Mouse (Mus musculus): ENCODE measurements around the gene Krtap17-1. TPM values are rescaled to one million over a fixed set of nuclear protein-coding genes. Genes with fewer than 3 reads are reported as not detected.

Gene Krtap17-1
- polyA plus RNA-seq (2014; fragmentation: Nextera tagmentation; extraction: Ambion mirVana), result not detected in 2 replicates

DNA sequence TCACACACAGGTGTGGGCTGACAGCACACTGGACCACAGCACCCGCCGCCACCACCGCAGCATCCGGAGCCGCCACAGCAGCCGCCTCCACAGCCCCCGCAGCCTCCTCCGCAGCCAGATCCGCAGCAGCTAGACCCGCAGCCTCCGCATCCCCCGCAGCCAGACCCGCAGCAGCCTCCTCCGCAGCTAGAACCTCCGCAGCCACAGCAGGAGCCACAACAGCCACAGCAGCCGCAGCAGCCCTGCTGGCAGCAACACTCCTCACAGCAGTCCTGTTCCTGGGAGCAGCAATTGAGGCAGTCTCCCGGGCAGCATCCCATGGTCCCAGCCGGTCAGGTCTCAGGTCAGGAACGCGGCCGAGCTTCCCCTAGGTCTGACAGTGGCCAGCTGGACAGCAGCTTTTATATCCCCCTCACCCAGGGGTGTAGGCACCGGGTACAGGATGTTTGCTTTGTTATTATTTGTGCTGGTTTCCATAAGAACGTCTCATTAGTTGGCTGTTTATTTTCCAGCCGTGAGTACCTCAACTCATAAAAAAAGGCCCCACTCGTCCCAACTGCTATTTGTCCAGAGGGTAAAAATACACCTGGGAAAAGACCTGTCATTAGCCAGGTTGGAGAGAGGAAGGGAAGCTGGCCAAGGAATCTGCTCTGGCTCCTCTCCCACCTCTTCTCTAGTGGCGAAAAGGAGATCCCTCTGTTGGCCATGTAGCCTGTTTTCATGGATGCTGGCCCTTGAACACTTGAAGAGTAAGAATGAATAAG is at the start of gene Krtap17-1:
Gene Krtap17-1, minus strand, starts transcription at position 375 of the 764 bp plus-strand sequence.
- Histone ChIP-seq H3K27me3 (ENCODE audit: control insufficient read depth, insufficient read depth, low read length) (peaks cover 19% of the 10 kb centered on the region), H3K4me1 (ENCODE audit: control insufficient read depth, insufficient read depth, low read length) (no peaks in the 10 kb centered on the region), H3K27ac (ENCODE audit: low read depth, low read length) (no peak within 1 kb of the TSS), H3K4me2 (peak within 1 kb of the TSS; percentile 29; the same call in 1 of the 2 replicates), H3K9me3 (replicated peaks; ENCODE audit: control insufficient read depth, low read length) (no peaks in the 10 kb centered on the region), H3K36me3 (ENCODE audit: control insufficient read depth, insufficient read depth, low read length) (no peaks in the 10 kb centered on the region), H3K9ac (ENCODE audit: low read depth, low read length) (no peak within 1 kb of the TSS), H3K4me3 (ENCODE audit: low read depth, low read length) (no peak within 1 kb of the TSS)
- 23% methylated on average over 26 of the region's 26 CpGs for WGBS (ENCODE audit: insufficient replicate concordance)
- no peak for ATAC-seq (replicated peaks; ENCODE audit: insufficient number of reproducible peaks, low FRiP score, low TSS enrichment)

DNA sequence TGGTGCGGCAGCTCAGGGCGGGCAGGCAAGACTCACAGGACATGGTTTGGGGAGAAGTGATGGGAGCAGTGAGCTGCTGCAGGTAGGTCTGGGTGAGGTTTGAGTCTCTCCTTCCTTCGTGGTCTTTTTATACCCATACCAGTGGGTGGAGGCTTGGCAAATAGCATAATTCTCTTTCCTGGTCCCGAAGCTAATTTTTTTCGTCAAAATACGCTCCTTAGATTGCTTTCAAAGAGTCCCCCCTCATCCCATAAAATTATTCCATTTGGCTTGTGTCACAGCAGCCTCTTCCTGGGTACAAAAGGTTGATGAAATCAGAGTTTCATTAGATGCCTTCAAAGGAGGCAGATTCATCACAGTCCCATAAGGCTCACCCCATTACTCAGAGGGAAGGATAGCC is 47.7 kb upstream of the Krtap17-1 start, which contains the start of gene Krt34:
Gene Krt34, minus strand, starts transcription at position 101 of the 400 bp plus-strand sequence.
- Histone ChIP-seq H3K36me3 (ENCODE audit: control insufficient read depth, insufficient read depth, low read length) (no peaks in the 10 kb centered on the region), H3K4me2 (no peak within 1 kb of the TSS), H3K9me3 (replicated peaks; ENCODE audit: control insufficient read depth, low read length) (no peaks in the 10 kb centered on the region), H3K27ac (ENCODE audit: low read depth, low read length) (no peak within 1 kb of the TSS), H3K27me3 (ENCODE audit: control insufficient read depth, insufficient read depth, low read length) (no peaks in the 10 kb centered on the region), H3K4me1 (ENCODE audit: control insufficient read depth, insufficient read depth, low read length) (no peaks in the 10 kb centered on the region), H3K9ac (ENCODE audit: low read depth, low read length) (no peak within 1 kb of the TSS), H3K4me3 (ENCODE audit: low read depth, low read length) (no peak within 1 kb of the TSS)
- no peak for ATAC-seq (replicated peaks; ENCODE audit: insufficient number of reproducible peaks, low FRiP score, low TSS enrichment)
- 88% methylated on average over 6 of the region's 6 CpGs for WGBS (ENCODE audit: insufficient replicate concordance)

DNA sequence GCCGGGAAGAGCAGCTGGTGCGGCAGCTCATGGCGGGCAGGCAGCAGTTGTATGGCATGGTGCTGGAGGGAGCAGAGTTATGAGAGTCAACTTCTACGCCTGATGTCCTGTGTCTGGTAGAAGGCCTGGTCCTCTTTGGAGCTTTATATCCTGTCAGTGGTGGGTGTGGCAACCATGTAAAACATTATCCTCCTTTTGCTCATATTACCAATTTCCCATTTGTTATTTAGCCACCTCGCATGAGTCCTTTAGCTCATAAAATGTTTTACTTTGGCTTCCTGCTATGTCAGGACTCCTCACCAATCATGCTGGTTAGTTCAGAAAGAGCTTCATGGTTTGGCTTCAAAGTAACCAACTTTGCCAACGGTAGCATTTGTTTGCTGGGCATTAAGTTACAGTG is 36.0 kb upstream of the Krtap17-1 start, which contains the start of gene Krt33b:
Gene Krt33b, minus strand, starts transcription at position 101 of the 400 bp plus-strand sequence.
- Histone ChIP-seq H3K36me3 (ENCODE audit: control insufficient read depth, insufficient read depth, low read length) (no peaks in the 10 kb centered on the region), H3K4me2 (no peak within 1 kb of the TSS), H3K27ac (ENCODE audit: low read depth, low read length) (no peak within 1 kb of the TSS), H3K4me1 (ENCODE audit: control insufficient read depth, insufficient read depth, low read length) (no peaks in the 10 kb centered on the region), H3K27me3 (ENCODE audit: control insufficient read depth, insufficient read depth, low read length) (no peaks in the 10 kb centered on the region), H3K9ac (ENCODE audit: low read depth, low read length) (no peak within 1 kb of the TSS), H3K9me3 (replicated peaks; ENCODE audit: control insufficient read depth, low read length) (no peaks in the 10 kb centered on the region), H3K4me3 (ENCODE audit: low read depth, low read length) (no peak within 1 kb of the TSS)
- 72% methylated on average over 6 of the region's 6 CpGs for WGBS (ENCODE audit: insufficient replicate concordance)
- no peak for ATAC-seq (replicated peaks; ENCODE audit: insufficient number of reproducible peaks, low FRiP score, low TSS enrichment)

DNA sequence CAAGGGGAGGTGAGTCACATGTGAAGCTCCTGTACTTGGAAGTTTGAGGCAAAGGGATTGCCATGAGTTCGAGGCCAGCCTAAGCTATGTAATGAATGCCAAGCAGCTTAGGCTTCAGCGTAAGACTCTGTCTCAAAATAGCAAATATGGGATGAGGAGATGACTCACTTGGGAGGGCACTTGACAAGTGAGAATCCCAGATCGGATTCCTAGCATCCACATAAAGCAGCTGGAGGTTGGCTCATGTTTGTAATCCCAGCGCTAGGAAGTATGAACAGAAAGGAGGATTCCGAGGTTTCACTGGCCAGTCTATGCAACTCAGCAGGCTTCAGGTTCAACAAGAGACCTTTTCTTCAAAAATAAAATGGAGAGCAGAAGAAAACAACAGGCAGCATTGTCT is 27.6 kb upstream of the Krtap17-1 start:
- ATAC-seq (replicated peaks; ENCODE audit: insufficient number of reproducible peaks, low FRiP score, low TSS enrichment), result no peak
- Histone ChIP-seq H3K27me3 (ENCODE audit: control insufficient read depth, insufficient read depth, low read length) (no peaks in the 10 kb centered on the region), H3K4me3 (ENCODE audit: low read depth, low read length) (no peak overlapping the region), H3K9me3 (replicated peaks; ENCODE audit: control insufficient read depth, low read length) (no peaks in the 10 kb centered on the region), H3K9ac (ENCODE audit: low read depth, low read length) (no peak overlapping the region), H3K27ac (ENCODE audit: low read depth, low read length) (no peak overlapping the region), H3K4me2 (no peak overlapping the region), H3K36me3 (ENCODE audit: control insufficient read depth, insufficient read depth, low read length) (no peaks in the 10 kb centered on the region), H3K4me1 (ENCODE audit: control insufficient read depth, insufficient read depth, low read length) (no peaks in the 10 kb centered on the region)
- WGBS (ENCODE audit: insufficient replicate concordance), result 51% methylated on average over 5 of the region's 5 CpGs

DNA sequence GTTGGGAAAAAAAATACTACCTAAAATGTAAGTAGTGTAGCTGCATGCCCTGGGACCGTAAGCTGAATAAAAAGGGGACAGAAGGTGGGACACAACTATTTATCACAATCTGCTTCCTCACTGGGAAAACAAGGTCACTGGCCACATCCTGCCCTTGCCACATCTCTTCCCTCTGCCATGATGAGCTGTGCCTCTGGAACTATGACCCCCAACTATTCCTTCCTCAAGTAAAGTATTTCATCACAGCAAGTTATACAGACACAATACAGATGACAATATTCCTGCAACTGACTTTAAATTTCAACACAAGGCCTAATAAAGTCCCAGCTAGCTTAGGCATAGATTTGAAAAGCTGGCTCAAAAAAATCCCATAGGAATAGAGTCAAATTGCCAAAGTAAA is 25.7 kb upstream of the Krtap17-1 start:
- Histone ChIP-seq H3K36me3 (ENCODE audit: control insufficient read depth, insufficient read depth, low read length) (no peaks in the 10 kb centered on the region), H3K9me3 (replicated peaks; ENCODE audit: control insufficient read depth, low read length) (no peaks in the 10 kb centered on the region), H3K9ac (ENCODE audit: low read depth, low read length) (no peak overlapping the region), H3K4me3 (ENCODE audit: low read depth, low read length) (no peak overlapping the region), H3K4me1 (ENCODE audit: control insufficient read depth, insufficient read depth, low read length) (no peaks in the 10 kb centered on the region), H3K4me2 (no peak overlapping the region), H3K27me3 (ENCODE audit: control insufficient read depth, insufficient read depth, low read length) (no peaks in the 10 kb centered on the region), H3K27ac (ENCODE audit: low read depth, low read length) (no peak overlapping the region)
- ATAC-seq (replicated peaks; ENCODE audit: insufficient number of reproducible peaks, low FRiP score, low TSS enrichment), result no peak
- 93% methylated on average over 1 of the region's 1 CpGs for WGBS (ENCODE audit: insufficient replicate concordance)

DNA sequence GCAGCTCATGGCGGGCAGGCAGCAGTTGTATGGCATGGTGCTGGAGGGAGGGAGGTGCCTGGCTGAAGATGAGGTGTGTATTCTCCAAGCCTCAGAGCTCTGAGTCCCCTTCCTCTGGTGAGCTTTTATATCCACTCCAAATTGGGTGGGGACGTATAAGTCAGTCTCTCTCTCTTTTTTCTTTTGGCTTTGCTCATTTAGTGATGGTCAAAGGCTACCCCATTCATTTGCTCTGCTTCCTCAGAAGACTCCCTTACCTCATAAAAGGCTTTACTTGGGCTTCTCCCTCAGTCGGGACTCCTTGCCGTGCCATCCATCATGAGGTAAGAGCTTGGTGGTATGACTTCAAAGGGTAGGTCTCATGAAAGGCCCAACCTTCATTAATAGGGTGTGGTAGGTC is 22.3 kb upstream of the Krtap17-1 start, which contains the start of gene Krt33a:
Gene Krt33a, minus strand, starts transcription at position 101 of the 400 bp plus-strand sequence.
- no peaks in the 10 kb centered on the region for H3K9me3 ChIP-seq (replicated peaks; ENCODE audit: control insufficient read depth, low read length)
- no peaks in the 10 kb centered on the region for H3K4me1 ChIP-seq (ENCODE audit: control insufficient read depth, insufficient read depth, low read length)
- no peak within 1 kb of the TSS for H3K9ac ChIP-seq (ENCODE audit: low read depth, low read length)
- no peak within 1 kb of the TSS for H3K27ac ChIP-seq (ENCODE audit: low read depth, low read length)
- H3K27me3 ChIP-seq (ENCODE audit: control insufficient read depth, insufficient read depth, low read length), result no peaks in the 10 kb centered on the region
- H3K36me3 ChIP-seq (ENCODE audit: control insufficient read depth, insufficient read depth, low read length), result no peaks in the 10 kb centered on the region
- ATAC-seq (replicated peaks; ENCODE audit: insufficient number of reproducible peaks, low FRiP score, low TSS enrichment), result no peak
- 75% methylated on average over 4 of the region's 4 CpGs for WGBS (ENCODE audit: insufficient replicate concordance)
- H3K4me3 ChIP-seq (ENCODE audit: low read depth, low read length), result no peak within 1 kb of the TSS
- no peak within 1 kb of the TSS for H3K4me2 ChIP-seq

DNA sequence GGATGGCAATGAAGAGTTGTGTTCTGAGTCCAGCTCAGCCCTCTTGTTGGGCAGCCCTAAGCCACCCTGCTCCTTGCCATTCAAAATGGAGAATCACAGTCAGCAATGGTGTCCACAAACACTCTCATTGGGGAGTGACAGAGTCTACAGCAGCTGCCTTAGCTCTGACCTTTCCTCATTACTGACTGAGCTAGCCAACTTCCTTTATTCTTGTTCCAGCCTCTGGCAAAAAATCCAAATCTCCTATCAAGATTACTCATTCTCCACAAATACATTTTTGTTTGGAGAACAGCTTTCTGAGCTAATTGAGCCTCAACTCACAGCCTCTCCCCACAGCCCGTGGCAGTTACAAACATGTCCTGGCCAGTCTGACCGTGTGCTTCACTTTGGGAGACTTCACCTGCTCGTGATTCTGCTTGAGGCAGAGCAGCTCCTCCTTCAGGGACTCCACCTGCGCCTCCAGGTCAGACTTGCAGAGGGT is 19.9 kb upstream of the Krtap17-1 start:
- Histone ChIP-seq H3K4me3 (ENCODE audit: low read depth, low read length) (no peak overlapping the region), H3K27me3 (ENCODE audit: control insufficient read depth, insufficient read depth, low read length) (no peaks in the 10 kb centered on the region; the same call in 1 of the 2 replicates), H3K36me3 (ENCODE audit: control insufficient read depth, insufficient read depth, low read length) (no peaks in the 10 kb centered on the region), H3K4me2 (no peak overlapping the region), H3K27ac (ENCODE audit: low read depth, low read length) (no peak overlapping the region), H3K9ac (ENCODE audit: low read depth, low read length) (no peak overlapping the region), H3K4me1 (ENCODE audit: control insufficient read depth, insufficient read depth, low read length) (no peaks in the 10 kb centered on the region), H3K9me3 (replicated peaks; ENCODE audit: control insufficient read depth, low read length) (no peaks in the 10 kb centered on the region)
- no peak for ATAC-seq (replicated peaks; ENCODE audit: insufficient number of reproducible peaks, low FRiP score, low TSS enrichment)
- 73% methylated on average over 4 of the region's 4 CpGs for WGBS (ENCODE audit: insufficient replicate concordance)

DNA sequence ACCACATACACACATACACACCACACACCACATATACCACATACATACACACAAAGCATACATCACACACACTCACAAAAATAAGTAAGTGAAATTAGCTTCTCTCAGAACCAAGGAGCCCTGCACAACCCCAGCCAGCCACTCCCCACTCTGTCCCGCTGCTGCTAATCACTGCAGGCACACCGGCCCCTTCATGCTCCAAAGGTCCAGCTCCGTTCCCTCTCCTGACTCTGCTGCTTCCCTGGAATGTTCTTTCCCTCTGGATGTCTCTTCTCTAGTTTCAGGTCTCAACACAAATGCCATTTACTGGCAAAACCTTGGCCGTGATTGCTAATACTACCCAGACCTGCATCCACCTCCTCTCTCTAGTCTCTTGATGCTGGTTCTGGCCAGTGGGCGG is 16.9 kb upstream of the Krtap17-1 start:
- Histone ChIP-seq H3K27ac (ENCODE audit: low read depth, low read length) (no peak overlapping the region), H3K4me2 (no peak overlapping the region), H3K4me1 (ENCODE audit: control insufficient read depth, insufficient read depth, low read length) (no peaks in the 10 kb centered on the region), H3K36me3 (ENCODE audit: control insufficient read depth, insufficient read depth, low read length) (no peaks in the 10 kb centered on the region), H3K27me3 (ENCODE audit: control insufficient read depth, insufficient read depth, low read length) (no peaks in the 10 kb centered on the region; the same call in 1 of the 2 replicates), H3K9ac (ENCODE audit: low read depth, low read length) (no peak overlapping the region), H3K9me3 (replicated peaks; ENCODE audit: control insufficient read depth, low read length) (no peaks in the 10 kb centered on the region), H3K4me3 (ENCODE audit: low read depth, low read length) (no peak overlapping the region)
- no peak for ATAC-seq (replicated peaks; ENCODE audit: insufficient number of reproducible peaks, low FRiP score, low TSS enrichment)
- WGBS (ENCODE audit: insufficient replicate concordance), result 75% methylated on average over 5 of the region's 5 CpGs

All from heart, embryonic 11.5 days (tissue).